Mouse (Mus musculus) stomach, embryonic 15.5 days (tissue): ENCODE results near the gene Zmym3. TPM values are rescaled to one million over a fixed set of nuclear protein-coding genes. Genes with fewer than 3 reads are reported as not detected.
A peak's percentile ranks its signal among the peaks of the same experiment; 100 is the strongest.

Experiments used
- ATAC-seq: fragments of 200-750 bp; cut with Nextera tagmentation; 2 replicates; pipeline ENCODE4 v1.8.0; 2017; ENCODE audit warnings: low read depth, moderate number of reproducible peaks, moderate TSS enrichment; ENCODE audit not compliant: insufficient read depth, low FRiP score
- H3K27ac ChIP-seq: fragments of 300-500 bp; sonication (generic); 2 replicates; pipeline ENCODE4 v1.5.1; 2015; ENCODE audit warnings: mild to moderate bottlenecking, inconsistent platforms
- H3K27me3 ChIP-seq: fragments of 300-500 bp; sonication (generic); replicated peaks from 2 replicates; pipeline ENCODE4 v1.6.1; 2015; ENCODE audit warnings: inconsistent platforms
- H3K36me3 ChIP-seq: fragments of 300-500 bp; sonication (generic); 2 replicates; pipeline ENCODE4 v1.6.1; 2015; ENCODE audit warnings: inconsistent platforms
- H3K4me1 ChIP-seq: fragments of 300-500 bp; sonication (generic); 2 replicates; pipeline ENCODE4 v1.6.1; 2015; ENCODE audit warnings: inconsistent platforms
- H3K4me2 ChIP-seq: fragments of 300-500 bp; sonication (generic); 2 replicates; pipeline ENCODE4 v1.6.1; 2015; ENCODE audit warnings: mild to moderate bottlenecking, inconsistent platforms
- H3K4me3 ChIP-seq: fragments of 300-500 bp; sonication (generic); replicated peaks from 2 replicates; pipeline ENCODE4 v1.5.1; 2015; ENCODE audit warnings: inconsistent platforms
- H3K9ac ChIP-seq: fragments of 300-500 bp; sonication (generic); 2 replicates; pipeline ENCODE4 v1.6.1; 2015; ENCODE audit warnings: inconsistent platforms
- H3K9me3 ChIP-seq: fragments of 300-500 bp; sonication (generic); 2 replicates; pipeline ENCODE4 v1.6.1; 2016; ENCODE audit warnings: inconsistent platforms
- WGBS: fragments of 180-500 bp; shearing (Covaris S2); methylation state at CpG from one replicate; pipeline ENCODE4 v1.1.7; 2015; 5-methylcytosine and 5-hydroxymethylcytosine counted together
- polyA plus RNA-seq: library from polyadenylated mRNA; unstranded; fragments of >200 nt; fragmentation: Nextera tagmentation; extraction: Ambion mirVana; gene quantifications from 2 replicates; pipeline ENCODE4 v1.2.1, GENCODE M21; 2015

The Zmym3 gene
- polyA plus RNA-seq = 24.8 and 26.8 TPM in 2 replicates

- H3K9me3 ChIP-seq = no peaks in the 10 kb centered on the region
- WGBS = 26% methylated on average over 4 of the region's 4 CpGs
- peak within 1 kb of the TSS; percentile 51 for H3K27ac ChIP-seq
- peaks cover 8% of the 10 kb centered on the region; the same call in 1 of the 2 replicates for H3K4me1 ChIP-seq
- H3K9ac ChIP-seq = peak within 1 kb of the TSS; percentile 19; the same call in 1 of the 2 replicates
- ATAC-seq = no peak
- H3K4me2 ChIP-seq = peak within 1 kb of the TSS; percentile 58
- H3K36me3 ChIP-seq = no peaks in the 10 kb centered on the region
- no peaks in the 10 kb centered on the region for H3K27me3 ChIP-seq
- H3K4me3 ChIP-seq = peak within 1 kb of the TSS; percentile 58
Measured at GRCm38 (mm10) chrX:101420700-101421095, at the start of gene Zmym3. Gene Zmym3, minus strand, starts transcription at chrX:101420849.

GRCm38 (mm10) chrX:101451591-101451990 is 30.9 kb upstream of the Zmym3 start:
- Histone ChIP-seq H3K4me1 (no peaks in the 10 kb centered on the region), H3K4me3 (no peak overlapping the region), H3K4me2 (no peak overlapping the region), H3K9me3 (no peaks in the 10 kb centered on the region), H3K9ac (no peak overlapping the region), H3K36me3 (no peaks in the 10 kb centered on the region), H3K27me3 (no peaks in the 10 kb centered on the region), H3K27ac (no peak overlapping the region)
- WGBS = 75% methylated on average over 3 of the region's 3 CpGs
- ATAC-seq = no peak

- Histone ChIP-seq H3K27me3 (no peaks in the 10 kb centered on the region), H3K4me2 (no peak overlapping the region), H3K4me3 (no peak overlapping the region), H3K9me3 (no peaks in the 10 kb centered on the region), H3K27ac (no peak overlapping the region), H3K36me3 (0 out of 2 replicates have a peak, but pooled peaks cover 2% of the 10 kb centered on the region), H3K9ac (no peak overlapping the region), H3K4me1 (no peaks in the 10 kb centered on the region)
- ATAC-seq = no peak
- WGBS = 67% methylated on average over 1 of the region's 1 CpGs
Measured at GRCm38 (mm10) chrX:101451147-101451546, 30.5 kb upstream of the Zmym3 start.

- Histone ChIP-seq H3K9ac (no peak within 1 kb of the TSS), H3K27ac (no peak within 1 kb of the TSS), H3K4me3 (no peak within 1 kb of the TSS), H3K27me3 (no peaks in the 10 kb centered on the region), H3K4me1 (no peaks in the 10 kb centered on the region), H3K36me3 (peaks cover 2% of the 10 kb centered on the region; the same call in 1 of the 2 replicates), H3K4me2 (no peak within 1 kb of the TSS), H3K9me3 (no peaks in the 10 kb centered on the region)
- WGBS = 67% methylated on average over 4 of the region's 4 CpGs
- no peak for ATAC-seq
Measured at GRCm38 (mm10) chrX:101448886-101449475, 28.3 kb upstream of the Zmym3 start, which contains the start of gene Itgb1bp2. Gene Itgb1bp2, plus strand, starts transcription at chrX:101449088.

- peak; percentile 25; the same call in 1 of the 2 replicates for ATAC-seq
- Histone ChIP-seq H3K4me3 (peak overlapping the region; percentile 59), H3K4me2 (peak overlapping the region; percentile 44), H3K27ac (peak overlapping the region; percentile 91), H3K4me1 (no peaks in the 10 kb centered on the region), H3K9me3 (no peaks in the 10 kb centered on the region), H3K27me3 (no peaks in the 10 kb centered on the region), H3K36me3 (no peaks in the 10 kb centered on the region), H3K9ac (peak overlapping the region; percentile 58)
- 19% methylated on average over 14 of the region's 14 CpGs for WGBS
Measured at GRCm38 (mm10) chrX:101429976-101430375, 9.3 kb upstream of the Zmym3 start.

GRCm38 (mm10) chrX:101429142-101429949 is 8.7 kb upstream of the Zmym3 start, which contains the start of gene Nono:
Gene Nono, plus strand, starts transcription at chrX:101429318.
- H3K4me1 ChIP-seq = no peaks in the 10 kb centered on the region
- H3K9me3 ChIP-seq = no peaks in the 10 kb centered on the region
- no peaks in the 10 kb centered on the region for H3K36me3 ChIP-seq
- peak within 1 kb of the TSS; percentile 59 for H3K4me3 ChIP-seq
- 21% methylated on average over 39 of the region's 51 CpGs for WGBS
- peak within 1 kb of the TSS; percentile 58 for H3K9ac ChIP-seq
- no peaks in the 10 kb centered on the region for H3K27me3 ChIP-seq
- peak; percentile 94 for ATAC-seq
- peak within 1 kb of the TSS; percentile 91 for H3K27ac ChIP-seq
- H3K4me2 ChIP-seq = peak within 1 kb of the TSS; percentile 44

GRCm38 (mm10) chrX:101428785-101429141 is 8.1 kb upstream of the Zmym3 start:
- peak overlapping the region; percentile 59 for H3K4me3 ChIP-seq
- no peak overlapping the region for H3K9ac ChIP-seq
- 29% methylated on average over 7 of the region's 7 CpGs for WGBS
- H3K27ac ChIP-seq = peak overlapping the region; percentile 91
- no peak for ATAC-seq
- H3K27me3 ChIP-seq = no peaks in the 10 kb centered on the region
- no peaks in the 10 kb centered on the region for H3K36me3 ChIP-seq
- H3K4me1 ChIP-seq = no peaks in the 10 kb centered on the region
- peak overlapping the region; percentile 42 for H3K4me2 ChIP-seq
- H3K9me3 ChIP-seq = no peaks in the 10 kb centered on the region

GRCm38 (mm10) chrX:101427774-101428173 is 7.1 kb upstream of the Zmym3 start:
- Histone ChIP-seq H3K27me3 (no peaks in the 10 kb centered on the region), H3K4me2 (no peak overlapping the region), H3K4me1 (no peaks in the 10 kb centered on the region), H3K4me3 (no peak overlapping the region), H3K9ac (no peak overlapping the region), H3K36me3 (no peaks in the 10 kb centered on the region), H3K27ac (no peak overlapping the region), H3K9me3 (no peaks in the 10 kb centered on the region)
- WGBS = 0% methylated on average over 1 of the region's 1 CpGs
- ATAC-seq = no peak

- no peak overlapping the region for H3K4me2 ChIP-seq
Measured at GRCm38 (mm10) chrX:101423462-101423861, 2.8 kb upstream of the Zmym3 start.

GRCm38 (mm10) chrX:101419725-101420699 is 637 bp downstream of the Zmym3 start:
- Histone ChIP-seq H3K4me3 (peak overlapping the region; percentile 58), H3K4me2 (peak overlapping the region; percentile 58), H3K4me1 (peaks cover 8% of the 10 kb centered on the region; the same call in 1 of the 2 replicates), H3K9me3 (no peaks in the 10 kb centered on the region), H3K36me3 (no peaks in the 10 kb centered on the region), H3K9ac (peak overlapping the region; percentile 56), H3K27me3 (no peaks in the 10 kb centered on the region), H3K27ac (peak overlapping the region; percentile 54)
- 15% methylated on average over 48 of the region's 54 CpGs for WGBS
- peak; percentile 94 for ATAC-seq

More at GRCm38 (mm10) chrX:101423462-101423861, 2.8 kb upstream of the Zmym3 start:
- peaks cover 2% of the 10 kb centered on the region; the same call in 1 of the 2 replicates for H3K4me1 ChIP-seq
- ATAC-seq = no peak
- no peak overlapping the region for H3K9ac ChIP-seq
- no peak overlapping the region for H3K27ac ChIP-seq
- no peaks in the 10 kb centered on the region for H3K9me3 ChIP-seq
- WGBS = 83% methylated on average over 2 of the region's 2 CpGs
- no peaks in the 10 kb centered on the region for H3K27me3 ChIP-seq
- no peaks in the 10 kb centered on the region for H3K36me3 ChIP-seq
- H3K4me3 ChIP-seq = no peak overlapping the region
